Mouse (Mus musculus) olfactory bulb, adult 2 months (tissue): ENCODE data around the gene Olfr1276. TPM values are rescaled to one million over a fixed set of nuclear protein-coding genes. Genes with fewer than 3 reads are reported as not detected.

Source experiments
- H3K27ac ChIP-seq: fragments of 200-500 bp; 2 replicates; pipeline ENCODE4 v1.5.1; 2012; ENCODE audit warnings: low read depth, low read length; ENCODE audit not compliant: insufficient read depth
- H3K4me1 ChIP-seq: fragments of 200-500 bp; 2 replicates; pipeline ENCODE4 v1.6.1; 2012; ENCODE audit warnings: low read length; ENCODE audit not compliant: control insufficient read depth, insufficient read depth
- H3K4me3 ChIP-seq: fragments of 200-500 bp; 2 replicates; pipeline ENCODE4 v1.5.1; 2012; ENCODE audit warnings: mild to moderate bottlenecking, low read depth, low read length, moderate library complexity; ENCODE audit not compliant: insufficient read depth
- CTCF ChIP-seq: fragments of 200-500 bp; IDR thresholded peaks from 2 replicates; pipeline ENCODE4 v1.5.1; 2012; ENCODE audit warnings: low read depth, mild to moderate bottlenecking, low read length, moderate library complexity; ENCODE audit not compliant: insufficient read depth
- POLR2A ChIP-seq: fragments of 200-500 bp; IDR thresholded peaks from 2 replicates; pipeline ENCODE4 v1.6.1; 2012; ENCODE audit warnings: mild to moderate bottlenecking, low read depth, low read length, moderate library complexity; ENCODE audit not compliant: insufficient read depth
- WGBS: fragments of 180-500 bp; shearing (Covaris S2); methylation state at CpG from one replicate; pipeline ENCODE4 v1.1.7; 2018; 5-methylcytosine and 5-hydroxymethylcytosine counted together
- polyA plus RNA-seq: library from polyadenylated mRNA; stranded (reverse); fragments of >200 nt; gene quantifications from 2 replicates; pipeline ENCODE4 v1.2.4, GENCODE M21; 2012; ENCODE audit warnings: low replicate concordance; ENCODE audit not compliant: missing spikeins, insufficient read depth, insufficient read length

Olfr1276 gene
- polyA plus RNA-seq, result not detected in 2 replicates

DNA sequence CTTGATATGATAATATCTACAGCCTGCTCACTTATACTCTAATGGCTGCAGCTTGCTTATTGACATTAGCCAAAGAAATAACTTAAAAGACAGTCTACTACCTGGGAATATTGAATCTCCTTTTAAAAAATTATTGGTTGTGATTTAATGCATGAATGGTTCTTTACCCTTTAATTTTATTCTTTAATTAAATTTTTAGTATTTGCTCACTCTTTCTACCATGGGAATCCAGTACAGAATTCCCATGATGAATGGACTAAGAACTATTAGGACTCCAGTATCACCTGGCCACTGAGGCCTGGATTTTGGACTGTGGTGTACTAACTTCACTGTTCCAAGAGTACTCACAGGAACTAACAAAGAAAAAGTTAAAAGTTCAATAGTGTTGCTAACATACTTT lies at the start of gene Olfr1276:
Gene Olfr1276 (plus strand): TSS at position 301 of the 400 bp plus-strand sequence.
- TF ChIP-seq POLR2A (no peak), CTCF (no peak)
- H3K4me1 ChIP-seq, result no peaks in the 10 kb centered on the region
- no peak within 1 kb of the TSS for H3K27ac ChIP-seq
- no peak within 1 kb of the TSS for H3K4me3 ChIP-seq

DNA sequence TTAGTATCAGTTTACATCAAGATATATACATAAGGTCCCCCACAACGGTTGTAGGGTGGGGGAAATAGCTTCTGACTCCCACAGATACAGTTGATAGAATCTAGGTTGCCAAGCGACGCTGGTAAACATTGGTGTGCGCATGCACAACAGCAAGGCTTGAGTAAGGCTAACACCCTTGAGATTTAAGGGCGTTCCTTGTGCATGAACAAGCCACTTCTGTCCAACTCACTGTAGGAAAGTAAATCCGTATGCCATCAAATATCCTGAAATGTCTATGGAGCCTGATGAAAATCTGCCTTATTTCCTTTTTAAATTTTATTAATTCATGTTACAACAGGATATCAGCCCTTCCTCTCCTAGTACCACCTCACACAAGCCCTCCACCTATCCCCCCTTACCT lies 24.8 kb upstream of the Olfr1276 start, which contains the start of gene 4930430A15Rik:
Gene 4930430A15Rik (minus strand): TSS at position 101 of the 400 bp plus-strand sequence.
- no peak for TF ChIP-seq CTCF
- TF ChIP-seq POLR2A, result no peak
- H3K27ac ChIP-seq, result no peak within 1 kb of the TSS
- no peak within 1 kb of the TSS for H3K4me3 ChIP-seq
- H3K4me1 ChIP-seq, result no peaks in the 10 kb centered on the region
- 89% methylated on average over 6 of the region's 6 CpGs for WGBS

DNA sequence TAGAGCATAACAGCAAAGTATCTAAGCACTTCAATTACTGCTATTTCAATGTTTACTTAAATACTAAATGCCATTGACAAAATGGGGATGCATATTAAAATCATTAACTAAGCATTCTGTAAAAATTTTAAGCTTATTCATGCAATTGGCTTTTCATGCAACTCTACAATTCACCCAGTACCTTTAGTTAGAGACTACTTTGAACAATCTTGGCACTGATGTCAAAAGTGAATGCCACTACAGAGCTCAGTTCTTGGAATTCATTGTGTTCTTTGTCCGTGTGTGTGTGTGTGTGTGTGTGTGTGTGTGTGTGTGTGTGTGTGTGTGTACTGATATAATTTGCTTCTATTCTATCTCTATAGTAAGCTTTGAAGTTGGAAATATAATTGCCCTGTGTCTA lies 19.1 kb upstream of the Olfr1276 start, which contains the start of gene Olfr1275:
Gene Olfr1275 (minus strand): TSS at position 101 of the 400 bp plus-strand sequence.
- Histone ChIP-seq H3K4me3 (no peak within 1 kb of the TSS), H3K4me1 (no peaks in the 10 kb centered on the region), H3K27ac (no peak within 1 kb of the TSS)
- 87% methylated on average over 1 of the region's 1 CpGs for WGBS
- TF ChIP-seq POLR2A (no peak), CTCF (no peak)

DNA sequence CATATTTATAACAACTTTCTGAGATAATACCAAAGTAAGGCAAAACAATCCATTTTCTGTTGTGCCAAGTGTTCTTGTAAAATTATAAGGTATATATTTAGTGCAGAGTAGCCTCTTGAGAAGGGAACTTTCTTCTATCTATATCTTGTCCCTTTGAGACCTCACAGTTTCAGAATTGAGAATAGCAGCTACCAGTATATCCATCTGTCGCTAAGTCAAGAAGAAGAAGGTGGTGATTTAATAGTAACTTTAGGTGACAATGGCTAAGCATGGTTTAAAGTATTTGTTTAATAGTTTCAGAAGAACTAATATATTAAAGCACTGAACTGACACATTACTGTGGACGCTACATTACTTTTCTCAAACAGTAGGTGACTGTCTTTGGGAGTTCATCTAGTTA lies 19.7 kb downstream of the Olfr1276 start, which contains the start of gene Olfr1277:
Gene Olfr1277 (minus strand): TSS at position 101 of the 400 bp plus-strand sequence.
- no peak within 1 kb of the TSS for H3K4me3 ChIP-seq
- no peaks in the 10 kb centered on the region for H3K4me1 ChIP-seq
- WGBS, result 72% methylated on average over 2 of the region's 2 CpGs
- TF ChIP-seq POLR2A, result no peak
- TF ChIP-seq CTCF, result no peak
- no peak within 1 kb of the TSS for H3K27ac ChIP-seq

DNA sequence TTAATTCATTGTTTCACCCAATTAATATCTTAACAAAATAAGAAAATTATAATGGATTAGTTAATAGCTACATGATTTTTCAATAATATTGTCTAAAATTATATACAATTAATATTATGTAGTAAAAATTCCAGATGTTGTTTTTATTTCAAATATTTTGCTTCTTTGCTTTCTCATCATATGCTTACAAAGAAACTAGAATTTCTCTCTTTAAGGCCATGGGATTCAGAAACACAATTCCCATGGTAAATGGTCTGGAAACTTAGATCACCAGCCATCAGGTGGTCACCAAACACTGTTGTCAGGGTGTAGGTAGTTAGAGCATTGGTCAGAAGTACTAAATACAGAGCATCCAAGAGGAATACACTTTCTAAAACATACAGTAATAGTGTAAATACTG lies 35.5 kb downstream of the Olfr1276 start, which contains the start of gene Olfr1278:
Gene Olfr1278 (plus strand): TSS at position 301 of the 400 bp plus-strand sequence.
- Histone ChIP-seq H3K27ac (no peak within 1 kb of the TSS), H3K4me3 (no peak within 1 kb of the TSS), H3K4me1 (no peaks in the 10 kb centered on the region)
- TF ChIP-seq POLR2A, result no peak
- TF ChIP-seq CTCF, result no peak

DNA sequence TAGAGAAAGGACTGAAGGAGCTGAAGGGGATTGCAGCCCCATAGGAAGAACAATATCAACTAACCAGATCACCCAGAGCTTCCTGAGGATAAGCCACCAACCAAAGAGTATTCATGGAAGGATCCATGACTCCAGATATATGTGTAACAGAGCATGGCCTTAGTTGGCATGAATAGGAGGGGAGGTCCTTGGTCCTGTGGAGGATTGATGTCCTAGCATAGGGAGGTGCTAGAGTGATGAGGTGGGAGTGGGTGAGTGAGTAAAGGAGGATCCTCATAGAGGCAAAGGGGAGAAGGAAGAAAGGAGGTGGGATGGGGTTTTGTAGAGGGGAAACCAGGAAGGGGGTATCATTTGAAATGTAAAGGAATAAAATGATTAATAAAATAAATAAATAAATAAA lies 44.2 kb downstream of the Olfr1276 start:
- Histone ChIP-seq H3K4me1 (no peaks in the 10 kb centered on the region), H3K27ac (no peak overlapping the region), H3K4me3 (no peak overlapping the region)
- TF ChIP-seq CTCF (no peak), POLR2A (no peak)

DNA sequence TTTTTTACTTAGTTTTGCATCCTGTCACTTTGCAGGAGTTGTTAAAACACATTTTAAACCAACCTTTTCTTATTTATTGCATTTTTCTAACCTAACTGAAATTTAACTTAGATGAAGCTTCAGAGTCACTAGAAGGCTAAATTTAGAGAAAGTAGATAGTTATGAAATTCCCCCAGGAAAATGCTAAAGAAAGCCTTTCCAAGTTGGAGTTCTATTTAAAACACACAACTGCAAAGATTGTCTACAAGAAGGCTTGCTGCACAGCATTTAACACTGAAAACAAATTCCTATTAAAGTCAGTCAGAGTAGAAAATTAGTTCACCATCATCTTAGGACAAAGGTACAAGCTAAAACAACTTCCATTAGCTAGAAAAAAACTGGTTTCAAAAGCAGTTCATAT lies 46.1 kb downstream of the Olfr1276 start, which contains the start of gene Olfr1279:
Gene Olfr1279 (plus strand): TSS at position 262 of the 400 bp plus-strand sequence.
- TF ChIP-seq POLR2A (no peak), CTCF (no peak)
- H3K4me3 ChIP-seq, result no peak within 1 kb of the TSS
- no peaks in the 10 kb centered on the region for H3K4me1 ChIP-seq
- H3K27ac ChIP-seq, result no peak within 1 kb of the TSS

Other genes starting within 250 kb of the Olfr1276 start
- gene Gm13941, start 148.5 kb upstream of the Olfr1276 start, polyA plus RNA-seq, result not detected in 2 replicates
- gene Gm15130, start 101.6 kb upstream of the Olfr1276 start, polyA plus RNA-seq, result not detected in 2 replicates
- not detected in 2 replicates for gene 4930430A15Rik, start 24.9 kb upstream of the Olfr1276 start, polyA plus RNA-seq
- not detected in 2 replicates for gene Olfr1275, start 19.2 kb upstream of the Olfr1276 start, polyA plus RNA-seq
- not detected in 2 replicates for gene Olfr1277, start 19.6 kb downstream of the Olfr1276 start, polyA plus RNA-seq
- gene Olfr1278, start 35.6 kb downstream of the Olfr1276 start, polyA plus RNA-seq, result not detected in 2 replicates
- gene Olfr1279, start 46.1 kb downstream of the Olfr1276 start, polyA plus RNA-seq, result not detected in 2 replicates
- gene Olfr1280, start 59.5 kb downstream of the Olfr1276 start, polyA plus RNA-seq, result not detected in 2 replicates
- gene Olfr1281, start 72.0 kb downstream of the Olfr1276 start, polyA plus RNA-seq, result not detected in 2 replicates
- not detected in 2 replicates for gene Olfr1282, start 81.6 kb downstream of the Olfr1276 start, polyA plus RNA-seq
- gene Olfr1283, start 112.3 kb downstream of the Olfr1276 start, polyA plus RNA-seq, result not detected in 2 replicates
- gene Olfr1284, start 121.0 kb downstream of the Olfr1276 start, polyA plus RNA-seq, result not detected in 2 replicates
- gene Olfr1286, start 168.6 kb downstream of the Olfr1276 start, polyA plus RNA-seq, result not detected in 2 replicates
- not detected in 2 replicates for gene Olfr1287, start 194.6 kb downstream of the Olfr1276 start, polyA plus RNA-seq
- gene Olfr1288, start 219.6 kb downstream of the Olfr1276 start, polyA plus RNA-seq, result not detected in 2 replicates
- not detected in 2 replicates for gene Olfr1289, start 226.3 kb downstream of the Olfr1276 start, polyA plus RNA-seq
- gene Olfr1290, start 239.3 kb downstream of the Olfr1276 start, polyA plus RNA-seq, result not detected in 2 replicates
- not detected in 2 replicates for gene Olfr1291-ps1, start 242.7 kb downstream of the Olfr1276 start, polyA plus RNA-seq